Mouse (Mus musculus) brain, embryonic 14.5 days (tissue): ENCODE measurements around the gene Mpnd. TPM values are rescaled to one million over a fixed set of nuclear protein-coding genes. Genes with fewer than 3 reads are reported as not detected.

Experiments
- DNase-seq: peaks from one replicate; pipeline ENCODE4 v3.0.0-alpha.2; 2011; ENCODE audit warnings: low read depth
- CTCF ChIP-seq: fragments of 200-500 bp; IDR thresholded peaks from 2 replicates; pipeline ENCODE4 v1.5.1; 2012; ENCODE audit warnings: inconsistent platforms, mild to moderate bottlenecking, moderate library complexity, borderline replicate concordance; ENCODE audit not compliant: insufficient read depth, insufficient read length; ENCODE audit errors: extremely low read depth
- POLR2A ChIP-seq: fragments of 200-500 bp; IDR thresholded peaks from 2 replicates; pipeline ENCODE4 v1.6.1; 2012; ENCODE audit warnings: mild to moderate bottlenecking, inconsistent platforms, borderline replicate concordance; ENCODE audit not compliant: poor library complexity, insufficient read depth, insufficient read length, severe bottlenecking; ENCODE audit errors: extremely low read depth
- polyA plus RNA-seq: library from polyadenylated mRNA; depleted of rRNA; stranded (reverse); fragments of >200 nt; gene quantifications from 2 replicates; pipeline ENCODE4 v1.2.3, GENCODE M21; 2012; rRNA removed

Mpnd gene
- 223 and 288 TPM in 2 replicates for polyA plus RNA-seq

- TF ChIP-seq POLR2A (no peak), CTCF (no peak)
- DNase-seq, result peak; percentile 69
Measured at GRCm38 (mm10) chr17:56005415-56006061, at the start of gene Mpnd, which contains the start of gene Stap2. Gene Mpnd (plus strand): TSS chr17:56005711. Gene Stap2 (minus strand): TSS chr17:56005584.

GRCm38 (mm10) chr17:55956129-55956528 is 49.4 kb upstream of the Mpnd start:
- DNase-seq, result peak; percentile 93
- TF ChIP-seq CTCF, result no peak
- peak; percentile 28; the same call in 1 of the 2 replicates for TF ChIP-seq POLR2A

- TF ChIP-seq CTCF, result no peak
- no peak for TF ChIP-seq POLR2A
- no peak for DNase-seq
Measured at GRCm38 (mm10) chr17:55956591-55956990, 48.9 kb upstream of the Mpnd start.

- TF ChIP-seq POLR2A (no peak), CTCF (peak; percentile 89)
- DNase-seq, result peak; percentile 83
Measured at GRCm38 (mm10) chr17:55957168-55957567, 48.3 kb upstream of the Mpnd start.

- DNase-seq, result no peak
- TF ChIP-seq CTCF (no peak), POLR2A (no peak)
Measured at GRCm38 (mm10) chr17:55957726-55958583, 47.6 kb upstream of the Mpnd start.

- DNase-seq, result no peak
Measured at GRCm38 (mm10) chr17:55958584-55958886, 47.0 kb upstream of the Mpnd start.

GRCm38 (mm10) chr17:55958918-55959728 is 46.4 kb upstream of the Mpnd start, which contains the start of gene Yju2:
Gene Yju2 (plus strand): TSS chr17:55959099.
- peak; percentile 99 for DNase-seq
- TF ChIP-seq POLR2A (peak; percentile 37; the same call in 1 of the 2 replicates), CTCF (no peak)

More at GRCm38 (mm10) chr17:55958584-55958886, 47.0 kb upstream of the Mpnd start:
- TF ChIP-seq CTCF (no peak), POLR2A (no peak)

- TF ChIP-seq CTCF (no peak), POLR2A (no peak)
- DNase-seq, result no peak
Measured at GRCm38 (mm10) chr17:55959946-55960740, 45.4 kb upstream of the Mpnd start.

GRCm38 (mm10) chr17:55960791-55961190 is 44.7 kb upstream of the Mpnd start:
- no peak for DNase-seq
- TF ChIP-seq CTCF (no peak), POLR2A (no peak)

- no peak for DNase-seq
- no peak for TF ChIP-seq POLR2A
- TF ChIP-seq CTCF, result no peak
Measured at GRCm38 (mm10) chr17:55961631-55962030, 43.9 kb upstream of the Mpnd start.
